Mouse (Mus musculus): ENCODE results near the gene Tmem40. TPM values are rescaled to one million over a fixed set of nuclear protein-coding genes. Genes with fewer than 3 reads are reported as not detected.

The Tmem40 gene
- polyA plus RNA-seq, 1 experiment from 2014 or later, result 2.2 TPM

- H3K9me3 ChIP-seq (ENCODE audit: control insufficient read depth, low read length), result no peaks in the 10 kb centered on the region
- H3K4me3 ChIP-seq (ENCODE audit: low read depth, low read length), result no peak overlapping the region
- ATAC-seq (ENCODE audit: insufficient number of reproducible peaks, low FRiP score, low TSS enrichment, low read depth) (no peak), DNase-seq (ENCODE audit: low spot score) (no peak)
- no peak overlapping the region for H3K27ac ChIP-seq (replicated peaks; ENCODE audit: low read depth, low read length)
- 76% methylated on average over 22 of the region's 22 CpGs for WGBS
- no peak overlapping the region for H3K4me2 ChIP-seq (ENCODE audit: low read depth, severe bottlenecking)
- H3K9ac ChIP-seq (ENCODE audit: low read length), result no peak overlapping the region
- H3K27me3 ChIP-seq (ENCODE audit: control insufficient read depth, insufficient read depth, low read length), result no peaks in the 10 kb centered on the region
- H3K4me1 ChIP-seq (ENCODE audit: control insufficient read depth, insufficient read depth, low read length), result no peaks in the 10 kb centered on the region
- no peaks in the 10 kb centered on the region for H3K36me3 ChIP-seq (ENCODE audit: control insufficient read depth, insufficient read depth, low read length)
These were observed 29.8 kb downstream of the Tmem40 start for GRCm38 (mm10) chr6:115732341-115732928.

GRCm38 (mm10) chr6:115730560-115731342 is 31.5 kb downstream of the Tmem40 start:
- ATAC-seq (ENCODE audit: insufficient number of reproducible peaks, low FRiP score, low TSS enrichment, low read depth) (no peak), DNase-seq (ENCODE audit: low spot score) (no peak)
- H3K36me3 ChIP-seq (ENCODE audit: control insufficient read depth, insufficient read depth, low read length), result no peaks in the 10 kb centered on the region
- no peak overlapping the region for H3K9ac ChIP-seq (ENCODE audit: low read length)
- H3K4me3 ChIP-seq (ENCODE audit: low read depth, low read length), result no peak overlapping the region
- H3K27ac ChIP-seq (replicated peaks; ENCODE audit: low read depth, low read length), result 0 out of 2 replicates have a peak overlapping the region, but pooled peaks have one; percentile 8
- no peaks in the 10 kb centered on the region for H3K4me1 ChIP-seq (ENCODE audit: control insufficient read depth, insufficient read depth, low read length)
- WGBS, result 73% methylated on average over 20 of the region's 20 CpGs
- no peaks in the 10 kb centered on the region for H3K27me3 ChIP-seq (ENCODE audit: control insufficient read depth, insufficient read depth, low read length)
- no peaks in the 10 kb centered on the region for H3K9me3 ChIP-seq (ENCODE audit: control insufficient read depth, low read length)
- no peak overlapping the region for H3K4me2 ChIP-seq (ENCODE audit: low read depth, severe bottlenecking)

- Histone ChIP-seq H3K9ac (ENCODE audit: low read length) (no peak overlapping the region), H3K27ac (replicated peaks; ENCODE audit: low read depth, low read length) (no peak overlapping the region), H3K9me3 (ENCODE audit: control insufficient read depth, low read length) (no peaks in the 10 kb centered on the region), H3K4me2 (ENCODE audit: low read depth, severe bottlenecking) (no peak overlapping the region), H3K4me1 (ENCODE audit: control insufficient read depth, insufficient read depth, low read length) (no peaks in the 10 kb centered on the region), H3K4me3 (ENCODE audit: low read depth, low read length) (no peak overlapping the region), H3K36me3 (ENCODE audit: control insufficient read depth, insufficient read depth, low read length) (no peaks in the 10 kb centered on the region; the same call in 1 of the 2 replicates), H3K27me3 (ENCODE audit: control insufficient read depth, insufficient read depth, low read length) (no peaks in the 10 kb centered on the region)
- WGBS, result 47% methylated on average over 2 of the region's 2 CpGs
- DNase-seq (ENCODE audit: low spot score) (no peak), ATAC-seq (ENCODE audit: insufficient number of reproducible peaks, low FRiP score, low TSS enrichment, low read depth) (no peak)
These were observed 34.6 kb downstream of the Tmem40 start for GRCm38 (mm10) chr6:115727570-115727969.

GRCm38 (mm10) chr6:115727108-115727507 is 35.1 kb downstream of the Tmem40 start:
- no peak overlapping the region for H3K4me2 ChIP-seq (ENCODE audit: low read depth, severe bottlenecking)
- H3K9me3 ChIP-seq (ENCODE audit: control insufficient read depth, low read length), result no peaks in the 10 kb centered on the region
- no peak for ATAC-seq (ENCODE audit: insufficient number of reproducible peaks, low FRiP score, low TSS enrichment, low read depth)
- H3K9ac ChIP-seq (ENCODE audit: low read length), result no peak overlapping the region
- 90% methylated on average over 1 of the region's 1 CpGs for WGBS
- no peaks in the 10 kb centered on the region for H3K4me1 ChIP-seq (ENCODE audit: control insufficient read depth, insufficient read depth, low read length)
- peak; percentile 76 for DNase-seq (ENCODE audit: low spot score)
- H3K27me3 ChIP-seq (ENCODE audit: control insufficient read depth, insufficient read depth, low read length), result no peaks in the 10 kb centered on the region
- H3K4me3 ChIP-seq (ENCODE audit: low read depth, low read length), result no peak overlapping the region
- no peaks in the 10 kb centered on the region; the same call in 1 of the 2 replicates for H3K36me3 ChIP-seq (ENCODE audit: control insufficient read depth, insufficient read depth, low read length)
- no peak overlapping the region for H3K27ac ChIP-seq (replicated peaks; ENCODE audit: low read depth, low read length)

- 88% methylated on average over 5 of the region's 5 CpGs for WGBS
- H3K9ac ChIP-seq (ENCODE audit: low read length), result no peak overlapping the region
- no peaks in the 10 kb centered on the region for H3K4me1 ChIP-seq (ENCODE audit: control insufficient read depth, insufficient read depth, low read length)
These were observed 40.0 kb downstream of the Tmem40 start for GRCm38 (mm10) chr6:115722246-115722645.

GRCm38 (mm10) chr6:115717715-115718558 is 44.3 kb downstream of the Tmem40 start:
- Histone ChIP-seq H3K36me3 (ENCODE audit: control insufficient read depth, insufficient read depth, low read length) (no peaks in the 10 kb centered on the region), H3K4me2 (ENCODE audit: low read depth, severe bottlenecking) (peak overlapping the region; percentile 13), H3K4me3 (ENCODE audit: low read depth, low read length) (no peak overlapping the region), H3K9me3 (ENCODE audit: control insufficient read depth, low read length) (no peaks in the 10 kb centered on the region), H3K4me1 (ENCODE audit: control insufficient read depth, insufficient read depth, low read length) (no peaks in the 10 kb centered on the region), H3K27me3 (ENCODE audit: control insufficient read depth, insufficient read depth, low read length) (no peaks in the 10 kb centered on the region), H3K27ac (replicated peaks; ENCODE audit: low read depth, low read length) (no peak overlapping the region), H3K9ac (ENCODE audit: low read length) (no peak overlapping the region)
- peak; percentile 79 for ATAC-seq (ENCODE audit: insufficient number of reproducible peaks, low FRiP score, low TSS enrichment, low read depth)
- DNase-seq (ENCODE audit: low spot score), result peak; percentile 68
- 1% methylated on average over 15 of the region's 15 CpGs for WGBS

More at GRCm38 (mm10) chr6:115722246-115722645, 40.0 kb downstream of the Tmem40 start:
- DNase-seq (ENCODE audit: low spot score), result no peak
- Histone ChIP-seq H3K36me3 (ENCODE audit: control insufficient read depth, insufficient read depth, low read length) (no peaks in the 10 kb centered on the region; the same call in 1 of the 2 replicates), H3K9me3 (ENCODE audit: control insufficient read depth, low read length) (no peaks in the 10 kb centered on the region), H3K27ac (replicated peaks; ENCODE audit: low read depth, low read length) (no peak overlapping the region), H3K4me3 (ENCODE audit: low read depth, low read length) (no peak overlapping the region), H3K4me2 (ENCODE audit: low read depth, severe bottlenecking) (no peak overlapping the region), H3K27me3 (ENCODE audit: control insufficient read depth, insufficient read depth, low read length) (no peaks in the 10 kb centered on the region)
- ATAC-seq (ENCODE audit: insufficient number of reproducible peaks, low FRiP score, low TSS enrichment, low read depth), result no peak

GRCm38 (mm10) chr6:115717101-115717652 is 45.0 kb downstream of the Tmem40 start:
- 15% methylated on average over 8 of the region's 8 CpGs for WGBS
- no peaks in the 10 kb centered on the region for H3K9me3 ChIP-seq (ENCODE audit: control insufficient read depth, low read length)
- DNase-seq (ENCODE audit: low spot score) (peak; percentile 48), ATAC-seq (ENCODE audit: insufficient number of reproducible peaks, low FRiP score, low TSS enrichment, low read depth) (peak; percentile 72)
- H3K9ac ChIP-seq (ENCODE audit: low read length), result no peak overlapping the region
- no peaks in the 10 kb centered on the region for H3K4me1 ChIP-seq (ENCODE audit: control insufficient read depth, insufficient read depth, low read length)
- no peaks in the 10 kb centered on the region for H3K27me3 ChIP-seq (ENCODE audit: control insufficient read depth, insufficient read depth, low read length)
- no peaks in the 10 kb centered on the region for H3K36me3 ChIP-seq (ENCODE audit: control insufficient read depth, insufficient read depth, low read length)
- H3K27ac ChIP-seq (replicated peaks; ENCODE audit: low read depth, low read length), result 0 out of 2 replicates have a peak overlapping the region, but pooled peaks have one; percentile 38
- no peak overlapping the region for H3K4me3 ChIP-seq (ENCODE audit: low read depth, low read length)
- H3K4me2 ChIP-seq (ENCODE audit: low read depth, severe bottlenecking), result no peak overlapping the region; the same call in 1 of the 2 replicates

GRCm38 (mm10) chr6:115711261-115711660 is 50.9 kb downstream of the Tmem40 start:
- H3K4me1 ChIP-seq (ENCODE audit: control insufficient read depth, insufficient read depth, low read length), result no peaks in the 10 kb centered on the region
- H3K36me3 ChIP-seq (ENCODE audit: control insufficient read depth, insufficient read depth, low read length), result no peaks in the 10 kb centered on the region
- no peak overlapping the region for H3K27ac ChIP-seq (replicated peaks; ENCODE audit: low read depth, low read length)
- no peak for ATAC-seq (ENCODE audit: insufficient number of reproducible peaks, low FRiP score, low TSS enrichment, low read depth)
- no peak for DNase-seq (ENCODE audit: low spot score)
- H3K4me3 ChIP-seq (ENCODE audit: low read depth, low read length), result no peak overlapping the region
- H3K27me3 ChIP-seq (ENCODE audit: control insufficient read depth, insufficient read depth, low read length), result no peaks in the 10 kb centered on the region
- H3K4me2 ChIP-seq (ENCODE audit: low read depth, severe bottlenecking), result no peak overlapping the region
- 80% methylated on average over 2 of the region's 3 CpGs for WGBS
- no peaks in the 10 kb centered on the region for H3K9me3 ChIP-seq (ENCODE audit: control insufficient read depth, low read length)
- H3K9ac ChIP-seq (ENCODE audit: low read length), result no peak overlapping the region
